Mouse (Mus musculus) testis, adult 2 months (tissue): ENCODE data around the gene Tas1r2.

Source experiments
- CTCF ChIP-seq: fragments of 200-500 bp; IDR thresholded peaks from 2 replicates; pipeline ENCODE4 v1.5.1; 2012; ENCODE audit warnings: low read depth, mild to moderate bottlenecking, inconsistent platforms, low read length, moderate library complexity; ENCODE audit not compliant: control insufficient read depth, insufficient read depth, insufficient replicate concordance
- POLR2A ChIP-seq: fragments of 200-500 bp; IDR thresholded peaks from 2 replicates; pipeline ENCODE4 v1.6.1; 2012; ENCODE audit warnings: low read depth, mild to moderate bottlenecking, inconsistent platforms, low read length, moderate library complexity; ENCODE audit not compliant: control insufficient read depth

DNA sequence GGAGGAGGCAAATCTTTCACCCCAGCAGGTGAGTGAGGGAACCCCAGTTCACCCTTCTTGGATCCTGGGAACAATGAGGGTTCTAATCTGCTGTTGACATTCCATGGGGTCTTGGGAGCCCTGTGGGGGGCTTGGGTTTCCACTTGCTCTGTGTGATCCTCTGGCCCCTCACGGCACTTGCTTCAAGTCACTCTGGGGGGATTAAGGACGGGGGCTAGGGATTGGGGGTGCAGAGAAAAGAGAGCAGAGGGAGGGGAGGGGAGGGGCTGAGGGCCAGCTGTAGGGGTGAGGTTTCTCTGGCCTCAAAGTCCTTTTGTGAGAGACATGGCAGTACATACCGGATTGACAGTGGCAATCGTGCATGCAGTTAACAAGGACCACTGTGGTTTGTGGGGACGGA is 40.0 kb downstream of the Tas1r2 start:
- TF ChIP-seq POLR2A (no peak), CTCF (no peak)
